Mouse (Mus musculus): Measurements from ENCODE around the gene Pcnt.

Pcnt gene

DNA sequence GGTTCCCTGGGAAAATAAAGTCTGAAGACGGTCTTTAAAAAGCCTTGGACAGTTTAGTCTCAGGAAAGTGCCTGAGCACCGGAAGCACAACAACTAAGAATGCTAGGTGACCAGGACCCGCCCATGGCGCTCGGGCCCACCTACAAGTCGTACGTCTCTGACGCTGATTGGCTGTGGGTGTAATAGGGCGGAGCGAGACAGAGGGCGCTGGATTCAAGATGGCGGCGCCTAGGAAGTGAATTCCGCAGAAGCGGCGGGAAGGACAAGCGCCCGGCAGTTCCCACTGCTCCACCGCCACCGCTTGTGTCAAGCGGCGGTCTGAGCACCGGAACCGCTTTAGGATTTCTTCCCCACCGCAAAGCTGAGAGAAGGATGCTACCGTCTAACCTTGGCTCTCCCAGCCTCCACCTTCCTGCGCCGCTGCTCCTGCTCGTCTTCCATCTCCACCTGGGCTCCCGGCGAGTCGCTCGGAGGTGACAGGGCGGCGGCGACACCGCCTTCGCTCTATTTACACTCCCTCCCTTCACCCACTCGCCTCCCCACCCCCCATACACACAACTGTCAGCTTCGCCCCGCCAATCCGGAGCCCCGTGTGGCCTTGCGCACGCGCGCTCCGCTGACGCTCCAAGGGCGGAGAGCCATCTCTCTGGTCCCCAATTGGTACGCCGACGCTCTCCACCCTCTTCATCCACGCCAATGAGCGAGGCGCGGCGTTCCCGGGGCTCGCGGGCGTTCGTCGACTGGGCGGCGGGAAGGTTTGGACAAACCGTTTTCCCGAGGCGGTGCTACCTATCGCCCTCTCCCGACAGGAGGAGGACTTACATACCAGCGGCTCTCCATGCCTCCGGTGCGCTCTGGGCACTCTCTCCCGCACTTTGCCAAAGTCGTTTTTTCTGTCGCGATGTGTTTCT, at the start of gene Pcnt:
Gene Pcnt, minus strand, starts transcription at position 609 of the 911 bp plus-strand sequence.
- peak; percentile 100 for DNase-seq

DNA sequence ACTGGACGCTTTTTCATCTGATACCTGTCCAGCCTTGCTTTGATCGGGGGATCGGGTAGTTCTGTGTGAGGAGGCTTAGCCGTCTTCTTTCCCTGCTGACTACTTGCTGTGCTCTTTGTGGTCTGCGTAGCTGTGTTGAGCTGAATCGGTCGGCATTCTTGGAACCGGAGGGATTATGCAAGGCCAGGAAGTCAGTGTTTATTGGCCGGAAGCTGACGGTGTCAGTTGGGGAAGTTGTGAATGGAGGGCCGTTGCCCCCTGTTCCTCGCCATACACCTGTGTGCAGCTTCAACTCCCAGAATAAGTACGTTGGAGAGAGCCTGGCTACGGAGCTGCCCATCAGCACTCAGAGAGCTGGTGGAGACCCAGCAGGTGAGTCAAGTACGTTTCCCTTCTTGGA, 46.6 kb upstream of the Pcnt start:
- DNase-seq = peak; percentile 68

DNA sequence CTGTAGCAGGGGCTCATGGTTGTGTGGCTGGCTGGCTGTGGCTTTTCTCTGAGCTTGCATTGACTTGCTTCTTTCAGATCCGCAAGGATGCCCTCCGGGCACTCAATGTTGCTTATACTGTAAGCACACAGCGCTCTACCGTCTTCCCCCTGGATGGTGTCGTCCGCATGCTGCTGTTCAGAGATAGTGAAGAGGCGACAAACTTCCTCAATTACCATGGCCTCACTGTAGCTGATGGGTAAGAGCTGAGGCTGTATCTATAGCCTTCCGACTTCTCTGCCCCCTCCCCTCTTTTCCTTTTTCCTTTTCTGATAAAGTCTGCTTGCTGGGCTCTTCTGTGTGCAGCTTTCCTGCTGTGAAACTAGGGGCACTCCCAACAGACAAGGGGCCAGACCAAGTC, 45.7 kb upstream of the Pcnt start:
- DNase-seq = peak; percentile 48

DNA sequence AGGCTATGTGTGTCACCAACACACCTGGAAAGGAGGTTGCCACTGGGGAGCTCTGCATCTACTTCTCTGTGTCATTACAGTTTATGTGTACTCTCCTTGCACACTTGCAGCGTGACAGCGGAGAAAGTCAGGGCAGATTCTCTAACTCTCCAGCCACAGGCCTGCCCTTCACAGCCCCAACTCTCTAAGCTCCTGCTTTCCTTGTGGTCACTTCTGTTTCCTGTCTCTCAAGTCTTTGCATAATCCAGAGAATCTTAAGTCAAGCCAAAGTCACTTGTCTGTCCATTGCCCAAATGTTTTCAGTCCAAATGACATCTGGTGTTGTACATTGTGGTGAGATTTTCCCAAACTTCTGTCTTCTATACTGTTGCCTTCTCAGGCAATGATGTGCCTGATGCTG, 43.7 kb upstream of the Pcnt start:
- no peak for DNase-seq

DNA sequence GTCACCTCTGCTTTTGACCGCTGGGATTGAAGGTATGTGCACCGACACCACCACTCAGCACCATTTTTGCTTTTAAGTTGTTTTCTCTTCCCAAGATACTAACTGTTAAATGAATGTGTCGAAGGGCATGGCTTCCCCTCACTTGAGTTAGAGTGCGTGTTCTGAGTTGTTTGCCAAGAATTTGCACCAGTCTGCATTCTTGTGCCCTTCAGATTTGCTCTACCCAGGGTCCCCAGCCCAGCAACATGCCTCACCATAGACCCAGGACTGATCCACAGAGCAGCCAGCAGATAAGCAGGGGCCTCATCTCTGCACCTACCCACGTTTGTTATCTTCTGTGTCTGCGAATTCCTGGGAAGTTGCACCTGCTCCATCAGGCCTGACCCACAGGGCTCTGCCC, 38.9 kb upstream of the Pcnt start:
- no peak for DNase-seq

DNA sequence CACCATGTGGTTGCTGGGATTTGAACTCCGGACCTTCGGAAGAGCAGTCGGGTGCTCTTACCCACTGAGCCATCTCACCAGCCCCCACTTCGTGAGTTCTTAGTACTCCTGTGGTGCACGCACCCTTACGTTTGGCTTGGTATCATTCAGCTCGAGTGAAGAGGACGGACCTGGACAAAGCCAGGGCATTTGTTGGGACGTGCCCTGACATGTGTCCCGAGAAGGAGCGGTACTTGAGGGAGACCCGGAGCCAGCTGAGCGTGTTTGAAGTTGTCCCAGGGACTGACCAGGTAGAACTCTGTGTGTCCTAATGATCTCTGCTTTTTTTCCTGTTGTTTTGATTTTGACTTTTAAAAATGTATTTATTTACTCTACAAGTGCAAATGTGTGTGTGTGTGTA, 38.3 kb upstream of the Pcnt start:
- DNase-seq = no peak

DNA sequence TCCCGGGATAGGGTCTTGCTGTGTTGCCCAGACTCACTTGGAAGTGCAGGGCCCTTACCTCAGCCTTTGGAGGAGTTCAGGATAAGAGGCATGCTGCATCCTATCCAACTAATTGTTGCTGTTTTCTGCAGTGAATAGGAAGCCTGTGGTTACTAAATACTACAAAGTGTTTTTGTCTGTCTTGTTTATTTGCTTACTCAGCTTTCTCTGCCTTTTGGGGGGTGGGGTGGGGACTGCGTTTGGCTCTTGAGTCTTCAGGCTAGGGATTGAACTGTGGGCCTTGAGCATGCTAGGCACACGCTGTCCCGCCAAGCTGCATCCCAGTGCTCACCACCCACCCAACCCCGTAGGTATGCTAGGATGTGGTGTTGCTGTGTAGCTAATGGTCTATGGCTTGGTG, 31.2 kb upstream of the Pcnt start:
- DNase-seq = no peak

DNA sequence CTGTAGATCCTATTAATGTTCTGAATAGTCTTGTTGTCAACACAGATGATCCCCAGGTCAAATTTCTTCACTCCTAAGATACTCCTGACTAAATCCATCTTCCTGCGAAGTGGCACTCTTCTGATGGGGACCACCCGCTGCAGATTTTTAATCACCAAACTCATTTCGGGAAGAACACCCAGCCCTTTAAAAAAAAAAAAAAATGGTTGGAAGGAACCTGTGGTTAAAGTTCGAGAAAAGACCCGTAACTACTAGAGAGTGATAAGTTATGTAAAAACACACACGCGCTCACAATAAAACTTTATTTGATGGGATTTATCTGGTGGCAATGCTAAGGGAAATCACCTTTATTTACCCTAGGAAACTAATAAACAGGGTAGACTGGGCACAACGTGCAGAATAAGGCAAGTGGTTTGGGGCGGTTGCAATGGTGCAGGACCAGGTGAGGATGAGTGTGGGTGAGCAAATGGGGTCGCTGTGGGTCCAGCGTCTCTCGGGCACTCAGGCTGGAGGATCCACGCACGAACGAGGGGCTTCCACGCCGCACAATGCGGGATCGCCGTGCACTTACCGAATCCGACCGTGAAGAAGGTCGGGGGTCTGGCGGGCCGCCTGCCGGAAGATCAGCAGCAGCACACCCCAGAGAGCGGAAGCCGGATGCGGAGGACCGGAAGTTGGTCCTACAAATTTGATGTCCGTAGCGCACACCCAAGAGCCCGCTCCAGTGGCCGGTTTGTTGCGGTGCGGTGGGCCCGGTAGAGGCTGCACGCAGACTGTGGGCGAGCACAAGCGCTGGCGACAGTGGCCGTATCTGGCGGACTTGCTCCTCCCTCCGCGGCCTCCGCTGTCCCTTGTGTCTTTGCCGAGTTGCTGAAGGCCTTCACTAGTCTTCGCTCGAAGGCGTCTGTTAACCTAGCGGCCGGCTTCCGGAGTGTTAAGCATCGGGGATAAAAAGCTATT, 25.9 kb upstream of the Pcnt start, which contains the start of the genes Mcm3ap and Ybey:
Gene Mcm3ap, plus strand, starts transcription at position 725 of the 960 bp plus-strand sequence.
Gene Ybey, minus strand, starts transcription at position 912 of the 960 bp plus-strand sequence.
- DNase-seq = peak; percentile 98

DNA sequence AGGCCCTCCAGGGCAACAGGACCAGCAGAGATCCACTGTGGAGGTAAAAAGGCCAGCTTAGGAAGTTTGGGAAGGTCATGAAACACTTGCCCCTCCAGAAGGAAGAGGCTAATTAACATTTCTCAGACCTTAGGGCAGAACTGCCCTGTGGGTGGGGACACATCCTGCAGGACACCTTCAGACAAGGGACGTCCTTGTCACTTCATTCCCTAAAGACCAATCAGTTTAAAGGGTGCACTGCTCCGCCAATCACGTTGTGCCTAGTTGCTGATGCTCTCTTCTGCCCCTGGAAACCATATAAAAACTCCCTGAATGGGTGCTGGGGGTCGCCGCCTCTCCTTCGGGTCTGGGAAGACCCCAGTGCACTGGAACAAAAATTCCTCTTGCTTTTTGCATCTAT, 20.1 kb upstream of the Pcnt start:
- DNase-seq = no peak

DNA sequence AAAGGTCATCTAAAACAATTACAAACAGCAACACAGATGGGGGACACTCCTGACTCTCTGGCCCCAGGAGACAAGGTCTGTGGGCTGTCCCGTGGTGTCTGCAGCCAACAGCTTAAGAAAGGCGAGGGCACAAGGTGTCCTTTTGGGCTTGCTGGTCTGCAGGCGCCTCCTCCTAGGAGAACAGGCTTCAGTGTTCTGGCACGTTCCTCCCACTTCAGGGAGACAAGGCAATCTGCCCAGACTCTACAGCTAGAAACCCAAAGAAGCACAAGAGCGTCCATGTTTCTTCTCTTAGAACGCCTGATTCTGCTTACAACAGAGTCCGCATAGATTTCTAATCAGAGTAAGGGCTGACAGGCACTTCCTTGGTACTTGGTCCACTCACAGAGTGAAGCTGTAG, 19.7 kb upstream of the Pcnt start:
- DNase-seq = no peak

DNA sequence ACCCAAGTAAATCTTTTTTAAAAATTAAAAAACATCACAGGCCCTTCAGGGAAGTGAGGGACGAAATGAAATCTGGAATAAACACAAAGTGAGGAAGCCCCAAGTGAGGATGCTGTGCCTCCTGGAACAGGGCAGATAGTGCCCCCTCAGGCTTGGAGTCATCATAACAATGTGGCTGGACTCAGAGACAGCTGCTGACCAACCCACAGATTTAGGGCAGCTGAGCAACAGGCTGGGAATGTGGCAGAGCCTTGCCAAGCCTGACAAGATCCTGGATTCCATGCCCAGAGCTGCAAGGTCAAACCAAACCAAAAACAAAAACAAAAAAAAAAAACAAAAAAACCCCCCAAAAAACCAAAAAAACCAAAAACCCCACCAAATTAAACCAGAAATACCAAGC, 18.7 kb upstream of the Pcnt start:
- DNase-seq = no peak

DNA sequence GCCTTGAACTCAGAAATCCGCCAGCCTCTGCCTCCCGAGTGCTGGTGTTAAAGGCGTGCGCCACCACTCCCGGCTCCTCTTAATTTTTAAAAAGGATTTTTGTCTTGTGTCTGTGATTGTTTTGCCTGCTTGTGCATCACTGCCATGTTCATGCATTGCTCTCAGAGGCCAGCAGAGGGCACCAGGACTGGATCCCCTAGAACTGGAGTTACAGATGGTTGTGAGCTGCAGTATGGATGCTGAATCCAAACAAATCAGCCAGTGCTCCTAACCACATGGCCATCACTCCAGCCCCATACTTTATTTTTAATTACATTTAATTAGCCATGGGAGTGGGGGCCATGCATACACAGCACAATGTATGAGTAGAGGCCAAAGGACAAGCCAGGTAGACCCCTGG, 12.7 kb upstream of the Pcnt start:
- DNase-seq = peak; percentile 89

DNA sequence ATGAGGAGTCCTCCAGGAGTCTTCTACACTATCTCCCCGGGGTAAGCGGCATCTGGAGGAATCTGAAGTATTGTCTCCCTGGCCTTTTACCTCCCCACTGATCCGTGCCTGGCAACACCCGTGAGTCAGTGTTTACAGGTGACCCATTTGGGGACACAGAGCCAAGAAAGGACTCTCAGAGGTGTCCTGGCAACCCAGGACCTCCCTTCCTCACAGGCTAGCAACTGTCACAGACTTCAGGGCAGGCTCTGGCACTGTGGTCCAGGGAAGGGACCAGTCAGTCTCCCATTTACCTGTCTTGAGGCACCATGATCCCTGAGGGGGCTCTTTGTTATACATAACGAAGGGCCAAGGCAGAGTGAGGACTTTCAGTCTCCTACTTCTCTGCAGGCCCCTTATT, 6.3 kb upstream of the Pcnt start, which contains the start of gene 2610028H24Rik:
Gene 2610028H24Rik, plus strand, starts transcription at position 231 of the 400 bp plus-strand sequence.
- DNase-seq = no peak

DNA sequence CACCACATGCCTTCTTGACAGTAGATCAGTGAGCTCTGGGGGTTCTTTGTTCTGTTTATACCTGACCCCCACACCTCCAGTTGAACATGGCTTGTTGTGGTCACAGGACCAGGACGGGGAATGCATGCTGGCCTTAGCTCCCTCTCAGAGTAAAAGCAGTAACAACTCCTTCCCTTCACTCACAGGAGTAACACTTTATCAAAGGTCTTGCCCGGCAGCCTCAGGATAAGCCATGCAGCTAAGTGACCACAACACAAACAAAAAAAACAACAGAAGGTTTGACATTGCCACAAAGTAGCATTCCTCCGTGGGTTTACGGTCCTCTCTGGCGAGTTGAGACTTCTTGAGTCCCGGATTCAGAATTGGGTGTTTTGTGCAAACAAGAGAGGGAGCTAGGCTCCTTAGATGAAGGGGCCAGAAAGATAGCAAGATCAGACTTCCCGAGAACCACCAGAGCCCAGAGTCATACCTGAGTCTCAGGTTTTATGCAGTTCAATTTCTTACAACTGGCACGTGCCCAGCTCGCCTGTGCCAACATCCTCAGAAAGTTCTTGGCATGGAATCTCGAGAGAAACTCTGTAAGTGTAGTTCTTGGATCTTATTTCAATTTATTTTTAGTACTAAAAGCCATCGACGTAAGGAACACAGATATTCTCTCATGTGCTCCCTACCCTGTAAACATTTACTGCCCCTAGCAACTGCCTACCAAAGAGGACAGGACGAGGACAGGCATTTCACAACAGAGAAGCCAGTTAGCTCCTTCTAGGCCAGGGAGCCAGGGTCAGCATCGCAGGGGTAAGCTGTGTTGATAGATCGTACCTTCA, 5.0 kb upstream of the Pcnt start:
- peak; percentile 95 for DNase-seq

DNA sequence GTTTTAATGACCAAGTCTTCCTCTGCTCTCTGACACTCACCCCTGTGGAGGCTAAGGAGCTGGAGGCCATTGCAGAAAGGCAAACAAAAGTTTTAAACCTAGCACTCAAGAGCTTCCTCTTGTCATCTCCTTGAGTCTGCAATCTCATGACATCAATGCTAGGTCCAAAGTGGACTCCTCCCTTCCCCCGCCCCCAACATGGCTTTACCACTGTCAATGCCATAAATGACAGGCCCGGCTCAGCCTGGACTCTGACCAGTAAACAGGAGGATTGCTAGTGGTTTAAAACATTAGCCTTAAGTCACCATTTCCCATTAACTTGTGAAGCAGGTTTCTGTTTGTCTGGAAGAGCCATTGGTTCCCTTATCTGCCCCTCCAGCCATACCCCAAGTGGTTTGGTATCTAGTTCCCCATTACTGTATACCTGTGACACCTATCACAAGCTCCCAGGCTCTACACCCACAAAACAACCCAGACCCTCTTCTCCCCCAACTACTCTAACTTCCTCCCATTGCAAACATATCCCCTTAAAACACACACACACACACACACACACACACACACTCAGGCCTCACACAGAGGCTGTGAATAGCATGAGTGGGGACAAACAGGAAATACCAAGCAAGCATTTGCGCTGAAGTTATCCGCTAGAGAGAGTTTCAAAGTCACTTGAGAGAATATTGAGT, 3.6 kb upstream of the Pcnt start:
- no peak for DNase-seq

DNA sequence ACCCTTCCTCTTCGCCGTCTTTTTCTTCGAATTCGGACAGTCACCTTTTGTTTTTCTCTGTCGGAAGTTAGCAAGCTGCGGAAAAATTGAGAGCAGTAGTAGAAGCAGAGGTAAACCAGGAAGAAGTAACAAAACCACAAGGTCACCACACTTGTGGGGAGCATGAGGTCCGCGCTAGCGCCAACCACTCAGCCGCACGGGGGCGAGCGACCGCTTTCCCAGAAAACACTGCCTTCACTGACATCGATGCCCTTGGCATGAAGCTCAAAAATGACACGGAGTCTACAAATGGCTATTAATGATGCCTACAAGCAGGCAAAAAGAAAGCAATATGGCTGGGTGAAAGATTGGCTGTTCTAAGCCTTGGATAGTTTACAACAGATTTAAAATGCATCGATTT, 2.3 kb downstream of the Pcnt start, which contains the start of gene AC141477.1:
Gene AC141477.1, minus strand, starts transcription at position 164 of the 400 bp plus-strand sequence.
- DNase-seq = no peak

DNA sequence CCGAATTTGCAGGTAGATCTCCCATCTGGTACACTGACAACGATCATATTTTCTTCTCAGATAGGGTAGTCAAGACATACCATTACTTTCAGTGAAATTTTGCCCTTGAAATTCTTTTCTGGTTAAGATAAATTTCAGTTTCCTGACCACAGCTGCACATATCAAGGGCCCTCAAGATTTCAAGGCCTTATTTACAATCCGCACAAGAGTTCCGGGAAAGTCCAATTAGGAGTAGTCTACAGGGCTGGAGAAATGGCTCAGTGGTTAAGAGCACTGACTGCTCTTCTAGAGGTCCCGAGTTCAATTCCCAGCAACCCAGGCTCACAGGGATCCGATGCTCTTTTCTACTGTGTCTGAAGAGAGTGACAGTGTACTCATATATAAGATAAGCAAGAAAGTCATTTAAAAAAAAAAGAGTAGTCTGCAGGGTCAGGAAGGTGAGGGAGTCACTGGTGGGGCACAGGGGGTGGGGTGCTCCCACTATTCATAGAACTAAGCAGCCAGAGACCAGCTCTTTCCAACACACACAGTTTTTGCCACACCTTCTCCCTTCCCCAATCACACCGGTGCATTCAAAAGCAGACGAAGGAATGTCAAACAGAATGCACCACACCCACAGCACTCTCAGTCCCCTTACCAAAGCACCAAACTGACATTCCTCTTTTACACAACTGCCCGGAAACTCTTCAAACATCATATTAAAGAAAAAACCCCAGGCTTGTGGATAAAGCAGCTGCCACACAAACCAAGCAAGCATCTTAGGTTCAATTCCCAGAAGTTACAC, 3.3 kb downstream of the Pcnt start:
- no peak for DNase-seq

DNA sequence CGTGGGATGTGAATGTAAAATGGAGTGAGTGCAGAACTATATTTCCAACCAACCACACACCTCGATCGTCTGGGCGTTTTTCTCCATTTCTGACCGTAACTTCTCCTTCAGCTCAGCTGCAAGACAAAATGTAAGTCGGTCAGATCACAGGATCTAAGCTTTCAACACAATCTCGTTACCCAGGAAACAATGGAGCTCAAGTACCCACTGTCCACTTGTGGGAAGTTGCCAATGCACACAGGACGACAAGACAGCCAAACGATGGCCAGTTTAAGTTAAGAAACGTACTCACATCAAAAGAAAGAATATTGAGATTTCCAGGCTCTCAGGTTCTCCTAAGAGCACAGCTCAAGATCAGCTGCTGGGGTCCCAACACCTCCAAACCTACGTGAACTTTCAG, 8.7 kb downstream of the Pcnt start:
- no peak for DNase-seq

DNA sequence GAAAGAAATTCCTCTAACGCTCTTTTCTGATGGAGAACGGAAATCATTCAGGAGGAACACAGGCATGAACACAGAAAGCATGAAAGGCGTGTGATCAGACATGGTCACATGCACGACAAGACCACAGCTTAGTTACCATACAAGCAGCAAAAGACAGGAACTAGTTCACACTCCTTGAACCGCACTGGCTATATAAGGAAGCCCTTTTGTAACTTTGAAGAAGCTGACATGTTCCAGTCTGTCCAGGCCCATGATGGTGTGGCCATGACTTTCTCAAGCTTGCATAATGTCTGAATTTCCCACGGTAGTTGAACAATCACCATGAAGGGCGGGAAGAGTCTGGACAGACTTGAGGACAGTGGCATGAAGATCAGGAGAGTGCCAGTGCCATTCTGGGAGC, 16.9 kb downstream of the Pcnt start:
- no peak for DNase-seq

DNA sequence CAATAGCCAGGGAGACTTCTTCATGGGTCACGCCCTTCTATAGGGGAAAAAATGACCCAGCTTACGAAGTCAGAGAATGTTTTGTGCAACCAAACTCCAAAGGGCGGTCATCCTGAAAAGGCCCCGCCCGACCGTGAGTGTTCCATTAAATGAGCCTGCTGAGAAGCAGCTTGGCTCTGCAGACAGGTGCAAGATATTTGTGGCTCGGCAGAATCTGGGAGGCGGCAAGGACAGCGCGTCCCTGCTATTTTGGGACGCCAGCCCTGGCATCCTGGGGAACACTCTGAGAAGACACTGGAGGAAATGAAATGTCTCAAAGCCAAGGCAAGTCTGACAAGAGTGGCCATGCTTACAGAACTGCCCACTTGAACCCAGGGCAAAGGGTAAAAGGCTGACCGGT, 25.8 kb downstream of the Pcnt start:
- peak; percentile 97 for DNase-seq

DNA sequence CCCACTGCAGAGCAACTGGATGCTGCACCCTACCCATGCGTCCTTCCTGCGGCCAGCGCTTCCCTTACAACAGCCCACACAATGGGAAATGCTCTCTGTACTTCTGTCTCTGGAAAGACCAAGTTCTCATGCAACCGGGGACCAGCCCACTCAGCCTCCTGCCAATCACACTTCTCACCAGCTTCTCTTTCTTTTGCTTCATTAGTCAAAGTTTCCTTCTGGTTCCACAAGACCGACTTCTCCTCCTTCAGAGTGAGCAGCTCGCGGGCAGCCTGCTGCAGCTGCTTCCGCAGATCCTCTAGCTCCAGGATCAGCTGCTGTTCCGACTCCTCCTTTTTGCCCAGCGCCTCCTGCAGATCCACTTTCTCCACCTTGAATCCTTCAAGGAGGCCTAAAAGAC, 34.1 kb downstream of the Pcnt start:
- no peak for DNase-seq
